Mouse (Mus musculus) myocyte (in vitro differentiated cells): ENCODE measurements around the gene Tnfaip6. TPM values are rescaled to one million over a fixed set of nuclear protein-coding genes. Genes with fewer than 3 reads are reported as not detected.

Source experiments
- H3K27me3 ChIP-seq: one replicate; pipeline ENCODE4 v1.6.1; 2011; ENCODE audit not compliant: control insufficient read depth, insufficient read depth, insufficient read length
- H3K36me3 ChIP-seq: one replicate; pipeline ENCODE4 v1.6.1; 2011; ENCODE audit not compliant: control insufficient read depth, insufficient read depth
- H3K4me2 ChIP-seq: one replicate; pipeline ENCODE4 v1.6.1; 2011; ENCODE audit warnings: low read depth, control low read depth
- H3K4me3 ChIP-seq: one replicate; pipeline ENCODE4 v1.5.1; 2011; ENCODE audit warnings: mild to moderate bottlenecking, control low read depth, moderate library complexity
- H3K79me2 ChIP-seq: one replicate; pipeline ENCODE4 v1.6.1; 2011; ENCODE audit not compliant: control insufficient read depth, insufficient read depth
- H3ac ChIP-seq: one replicate; pipeline ENCODE4 v1.6.1; 2011; ENCODE audit not compliant: control insufficient read depth, insufficient read length
- CEBPB ChIP-seq: IDR thresholded peaks from 2 replicates; pipeline ENCODE4 v1.6.1; 2011; ENCODE audit warnings: mild to moderate bottlenecking, moderate library complexity; ENCODE audit not compliant: poor library complexity, insufficient read depth, severe bottlenecking
- E2F4 ChIP-seq: IDR thresholded peaks from one replicate; pipeline ENCODE4 v1.6.1; 2011; ENCODE audit warnings: mild to moderate bottlenecking, control low read depth, moderate library complexity; ENCODE audit not compliant: insufficient read depth
- MAX ChIP-seq: IDR thresholded peaks from one replicate; pipeline ENCODE4 v1.6.1; 2011; ENCODE audit warnings: low read depth, mild to moderate bottlenecking, control low read depth
- MYOD1 ChIP-seq, 3 experiments: IDR thresholded peaks; one replicate each; pipeline ENCODE4 v1.6.1; 2011; ENCODE audit warnings: control low read depth in 2 of 3, low read depth in 2 of 3, mild to moderate bottlenecking in 2 of 3, moderate library complexity in 1 of 3; ENCODE audit not compliant: insufficient read length in 2 of 3, control insufficient read depth in 1 of 3
- MYOG ChIP-seq, 3 experiments: IDR thresholded peaks; one replicate each; pipeline ENCODE4 v1.6.1; 2011; ENCODE audit warnings: control low read depth in 2 of 3, low read depth in 2 of 3, mild to moderate bottlenecking in 2 of 3; ENCODE audit not compliant: insufficient read length in 2 of 3, control insufficient read depth in 1 of 3, insufficient read depth in 1 of 3
- POLR2A ChIP-seq: IDR thresholded peaks from one replicate; pipeline ENCODE4 v1.6.1; 2011; ENCODE audit warnings: low read depth, mild to moderate bottlenecking, control low read depth, moderate library complexity; ENCODE audit not compliant: insufficient read length
- POLR2AphosphoS2 ChIP-seq: IDR thresholded peaks from one replicate; pipeline ENCODE4 v1.6.1; 2011; ENCODE audit warnings: low read depth, control low read depth; ENCODE audit not compliant: insufficient read length
- REST ChIP-seq: IDR thresholded peaks from one replicate; pipeline ENCODE4 v1.6.1; 2011; ENCODE audit warnings: mild to moderate bottlenecking, control low read depth, moderate library complexity; ENCODE audit not compliant: insufficient read depth, insufficient read length
- SRF ChIP-seq: IDR thresholded peaks from one replicate; pipeline ENCODE4 v1.6.1; 2011; ENCODE audit warnings: low read depth; ENCODE audit not compliant: control insufficient read depth, insufficient read length
- TCF12 ChIP-seq: IDR thresholded peaks from one replicate; pipeline ENCODE4 v1.6.1; 2011; ENCODE audit warnings: mild to moderate bottlenecking, control low read depth; ENCODE audit not compliant: poor library complexity, insufficient read depth, severe bottlenecking
- TCF3 ChIP-seq: IDR thresholded peaks from one replicate; pipeline ENCODE4 v1.6.1; 2011; ENCODE audit warnings: low read depth, control low read depth; ENCODE audit not compliant: insufficient read length
- USF1 ChIP-seq: IDR thresholded peaks from one replicate; pipeline ENCODE4 v1.6.1; 2011; ENCODE audit warnings: low read depth, mild to moderate bottlenecking, control low read depth, moderate library complexity
- polyA plus RNA-seq: library from polyadenylated mRNA; unstranded; fragments of >200 nt; fragmentation: generic; extraction: Trizol; gene quantifications from one replicate; pipeline ENCODE4 v1.2.1, GENCODE M21; 2012; ENCODE audit warnings: missing spikeins

Tnfaip6 gene
- polyA plus RNA-seq, 1 experiment = 0.50 TPM

DNA sequence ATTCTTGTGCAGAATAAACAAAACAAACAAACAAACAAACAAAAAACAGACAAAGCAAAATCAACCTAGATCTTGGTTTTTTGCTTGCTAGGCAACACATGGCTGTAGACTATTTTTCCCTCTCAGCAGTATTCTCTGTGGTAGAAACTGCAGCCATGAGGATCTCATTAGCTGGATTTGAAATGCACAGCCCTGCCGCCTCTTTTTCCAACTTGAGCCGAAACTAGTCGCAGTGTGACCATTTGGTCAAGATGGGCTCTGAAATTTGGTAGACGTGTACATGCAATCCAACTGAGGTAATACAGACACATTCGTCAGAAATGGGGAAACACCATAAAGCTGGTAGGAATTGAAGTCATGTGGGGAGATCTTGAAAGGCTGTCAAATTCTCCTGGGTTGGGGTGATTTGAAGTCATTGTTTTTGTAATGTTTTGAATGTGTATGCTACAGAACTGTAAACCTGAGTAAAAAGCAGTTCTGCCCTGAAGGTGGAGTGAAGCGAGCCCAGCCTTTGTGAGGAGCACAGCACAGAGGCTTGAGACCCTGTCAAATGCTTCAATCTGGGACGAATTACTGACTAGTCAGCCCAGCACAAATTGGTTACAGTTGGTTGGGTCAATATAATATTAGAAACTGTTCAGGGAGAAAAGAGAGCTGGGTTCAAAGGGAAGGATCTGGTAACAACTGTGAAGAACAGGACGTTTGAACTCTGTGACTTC lies 1.4 kb downstream of the Tnfaip6 start:
- H3K36me3 ChIP-seq = no peaks in the 10 kb centered on the region
- no peak for TF ChIP-seq MAX
- H3K4me2 ChIP-seq = no peak overlapping the region
- H3K79me2 ChIP-seq = no peaks in the 10 kb centered on the region
- H3K4me3 ChIP-seq = no peak overlapping the region
- no peak overlapping the region for H3ac ChIP-seq
- no peaks in the 10 kb centered on the region for H3K27me3 ChIP-seq

DNA sequence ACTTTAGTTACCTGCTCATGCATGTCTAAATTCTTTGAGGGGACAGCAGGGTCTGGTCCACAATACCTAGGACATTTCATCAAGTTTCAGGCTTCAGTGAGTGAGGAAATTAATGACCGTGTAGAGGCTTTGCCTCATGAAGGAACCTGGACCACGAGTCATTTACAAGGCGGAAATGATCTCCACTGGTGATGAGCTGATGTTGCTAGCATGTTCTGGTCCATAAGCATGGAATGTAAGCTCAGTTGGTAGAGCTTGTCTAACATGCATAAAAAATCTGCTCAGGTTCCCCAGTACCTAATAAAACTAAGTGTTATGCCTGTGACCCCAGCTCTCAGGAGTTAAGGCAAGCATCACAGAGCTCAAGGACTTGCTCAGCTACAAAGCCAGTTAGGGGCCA lies 4.3 kb downstream of the Tnfaip6 start:
- no peak for TF ChIP-seq MYOG (IDR thresholded peaks at IDR 0.05; ENCODE audit: control insufficient read depth in 1 of 3, insufficient read depth in 1 of 3, insufficient read length in 2 of 3, low read depth in 2 of 3)
- no peak for TF ChIP-seq MYOD1 (IDR thresholded peaks at IDR 0.05; ENCODE audit: control insufficient read depth in 1 of 3, insufficient read length in 2 of 3, low read depth in 2 of 3)
- TF ChIP-seq E2F4 = no peak
- no peak for TF ChIP-seq REST
- no peak for TF ChIP-seq POLR2A
- TF ChIP-seq MAX = no peak
- TF ChIP-seq TCF12 = no peak
- no peaks in the 10 kb centered on the region for H3K79me2 ChIP-seq

DNA sequence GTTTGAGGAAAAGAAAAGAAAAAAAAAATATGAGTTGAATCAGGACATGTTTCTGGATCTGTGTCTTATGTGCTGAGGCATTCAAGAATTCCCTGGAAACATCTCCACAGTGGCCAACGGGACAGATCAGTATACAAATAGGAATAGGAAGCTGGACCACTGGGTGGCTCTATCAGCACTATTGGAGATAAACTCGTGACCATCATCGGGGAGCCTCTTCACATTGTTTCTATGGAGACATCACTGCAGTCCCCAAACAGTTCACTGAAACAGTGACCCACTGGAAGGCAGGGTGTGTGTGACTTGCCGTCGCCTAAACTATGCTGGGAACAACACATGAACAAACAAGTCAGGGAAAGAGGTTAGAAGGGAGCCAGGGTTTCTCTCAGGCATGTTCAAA lies 4.9 kb downstream of the Tnfaip6 start:
- TF ChIP-seq CEBPB (no peak), SRF (no peak), MAX (no peak), USF1 (no peak), REST (no peak), E2F4 (no peak), MYOD1 (IDR thresholded peaks at IDR 0.05; ENCODE audit: control insufficient read depth in 1 of 3, insufficient read length in 2 of 3, low read depth in 2 of 3) (no peak), TCF3 (no peak), POLR2AphosphoS2 (no peak), TCF12 (no peak), POLR2A (no peak), MYOG (IDR thresholded peaks at IDR 0.05; ENCODE audit: control insufficient read depth in 1 of 3, insufficient read depth in 1 of 3, insufficient read length in 2 of 3, low read depth in 2 of 3) (no peak)
- no peak overlapping the region for H3K4me3 ChIP-seq
- H3K36me3 ChIP-seq = no peaks in the 10 kb centered on the region
- no peaks in the 10 kb centered on the region for H3K79me2 ChIP-seq
- H3K27me3 ChIP-seq = no peaks in the 10 kb centered on the region
- H3ac ChIP-seq = no peak overlapping the region
- no peak overlapping the region for H3K4me2 ChIP-seq

More for the DNA sequence above, 4.3 kb downstream of the Tnfaip6 start:
- Histone ChIP-seq H3ac (no peak overlapping the region), H3K27me3 (no peaks in the 10 kb centered on the region), H3K4me3 (no peak overlapping the region), H3K36me3 (no peaks in the 10 kb centered on the region), H3K4me2 (no peak overlapping the region)

DNA sequence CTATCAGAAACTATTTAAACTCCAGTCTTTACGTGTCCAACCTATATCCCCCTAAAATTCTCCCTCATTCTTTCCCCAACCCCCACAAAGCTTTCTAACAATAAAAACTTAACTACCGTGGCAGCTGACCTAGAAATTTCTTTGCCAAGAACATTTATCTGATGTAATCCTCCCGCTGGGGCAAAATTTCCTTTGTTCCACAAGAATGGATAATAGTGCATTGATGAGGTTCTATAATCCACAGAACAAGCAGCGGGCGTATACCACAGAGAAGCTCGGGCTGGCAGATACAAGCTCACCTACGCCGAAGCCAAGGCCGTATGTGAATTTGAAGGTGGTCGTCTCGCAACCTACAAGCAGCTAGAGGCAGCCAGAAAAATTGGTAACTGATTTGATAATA lies 5.7 kb downstream of the Tnfaip6 start:
- TF ChIP-seq MAX (no peak), POLR2A (no peak), POLR2AphosphoS2 (no peak), TCF12 (no peak), TCF3 (no peak), USF1 (no peak), MYOG (IDR thresholded peaks at IDR 0.05; ENCODE audit: control insufficient read depth in 1 of 3, insufficient read depth in 1 of 3, insufficient read length in 2 of 3, low read depth in 2 of 3) (no peak), CEBPB (no peak), E2F4 (no peak)
- H3K36me3 ChIP-seq = no peaks in the 10 kb centered on the region
- no peak overlapping the region for H3K4me3 ChIP-seq
- no peaks in the 10 kb centered on the region for H3K79me2 ChIP-seq
- H3K4me2 ChIP-seq = no peak overlapping the region
- H3ac ChIP-seq = no peak overlapping the region
- no peaks in the 10 kb centered on the region for H3K27me3 ChIP-seq

DNA sequence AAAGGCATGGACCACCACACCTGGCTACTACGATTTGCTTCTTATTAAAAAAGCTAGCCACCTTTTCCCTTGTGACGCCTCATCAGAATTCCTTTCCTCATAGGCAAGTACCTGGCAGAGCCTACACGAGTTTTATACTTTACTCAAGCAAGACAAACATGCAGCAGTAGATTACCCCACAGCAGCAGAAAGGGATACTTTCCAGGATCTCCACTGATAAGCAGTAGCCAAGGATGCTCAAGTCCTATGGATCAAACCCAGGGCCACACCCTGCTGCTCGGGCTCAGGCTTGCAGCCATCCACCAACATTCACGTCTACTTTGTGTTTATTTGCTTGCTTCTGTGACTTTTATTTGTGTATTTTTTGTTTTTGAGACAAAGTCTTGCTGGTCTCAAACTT lies 8.2 kb downstream of the Tnfaip6 start:
- Histone ChIP-seq H3K27me3 (no peaks in the 10 kb centered on the region), H3K4me3 (no peak overlapping the region), H3ac (no peak overlapping the region), H3K79me2 (no peaks in the 10 kb centered on the region), H3K36me3 (no peaks in the 10 kb centered on the region), H3K4me2 (no peak overlapping the region)
- no peak for TF ChIP-seq POLR2AphosphoS2
- TF ChIP-seq CEBPB = no peak
- TF ChIP-seq REST = no peak
- no peak for TF ChIP-seq MYOG (IDR thresholded peaks at IDR 0.05; ENCODE audit: control insufficient read depth in 1 of 3, insufficient read depth in 1 of 3, insufficient read length in 2 of 3, low read depth in 2 of 3)
- no peak for TF ChIP-seq USF1
- no peak for TF ChIP-seq MYOD1 (IDR thresholded peaks at IDR 0.05; ENCODE audit: control insufficient read depth in 1 of 3, insufficient read length in 2 of 3, low read depth in 2 of 3)
- TF ChIP-seq TCF12 = no peak
- TF ChIP-seq E2F4 = no peak
- TF ChIP-seq TCF3 = no peak
- no peak for TF ChIP-seq SRF
- TF ChIP-seq POLR2A = no peak
- TF ChIP-seq MAX = no peak
